Mouse (Mus musculus) MEL (cell line): Measurements from ENCODE around the gene Cnga3. TPM values are rescaled to one million over a fixed set of nuclear protein-coding genes. Genes with fewer than 3 reads are reported as not detected.

Experiments used
- DNase-seq: peaks from one replicate; pipeline ENCODE4 v3.0.0; 2011; ENCODE audit warnings: low read depth, low spot score
- H3K27ac ChIP-seq: 2 replicates; pipeline ENCODE4 v1.5.1; 2012; ENCODE audit warnings: low read depth, mild to moderate bottlenecking, control low read depth, low read length, moderate library complexity; ENCODE audit not compliant: control insufficient read depth
- H3K27me3 ChIP-seq, 2 experiments: fragments of 150-350 bp in 1 of 2; sonication (generic) in 1 of 2; 2 replicates each; pipeline ENCODE4 v1.6.1; 2012; ENCODE audit warnings: low read length in 2 of 2, mild to moderate bottlenecking in 2 of 2, improper control_type of control experiment in 1 of 2, moderate library complexity in 1 of 2; ENCODE audit not compliant: insufficient read depth in 2 of 2, control insufficient read depth in 1 of 2
- H3K36me3 ChIP-seq, 2 experiments: 2 replicates each; pipeline ENCODE4 v1.6.1; 2012 to 2014; ENCODE audit warnings: low read length in 2 of 2, improper control_type of control experiment in 1 of 2, inconsistent platforms in 1 of 2, mild to moderate bottlenecking in 1 of 2; ENCODE audit not compliant: insufficient read depth in 2 of 2, control insufficient read depth in 1 of 2
- H3K4me1 ChIP-seq, 2 experiments: fragments of 150-350 bp in 1 of 2; sonication (generic) in 1 of 2; 2 replicates each; pipeline ENCODE4 v1.6.1; 2012; ENCODE audit warnings: low read length in 2 of 2, improper control_type of control experiment in 1 of 2, mild to moderate bottlenecking in 1 of 2; ENCODE audit not compliant: insufficient read depth in 2 of 2, control insufficient read depth in 1 of 2
- H3K4me3 ChIP-seq, 2 experiments: fragments of 150-350 bp in 1 of 2; sonication (generic) in 1 of 2; 2 replicates each; pipeline ENCODE4 v1.5.1; 2012; ENCODE audit warnings: low read depth in 2 of 2, low read length in 2 of 2, mild to moderate bottlenecking in 2 of 2, moderate library complexity in 2 of 2, control low read depth in 1 of 2, improper control_type of control experiment in 1 of 2; ENCODE audit not compliant: control insufficient read depth in 1 of 2, insufficient read depth in 1 of 2
- H3K79me2 ChIP-seq: 2 replicates; pipeline ENCODE4 v1.6.1; 2012; ENCODE audit warnings: mild to moderate bottlenecking, low read length, moderate library complexity; ENCODE audit not compliant: control insufficient read depth, poor library complexity, insufficient read depth
- H3K9ac ChIP-seq: 2 replicates; pipeline ENCODE4 v1.6.1; 2012; ENCODE audit warnings: low read depth, mild to moderate bottlenecking, control low read depth, low read length, moderate library complexity; ENCODE audit not compliant: control insufficient read depth, poor library complexity, severe bottlenecking
- H3K9me3 ChIP-seq: fragments of 150-350 bp; sonication (generic); replicated peaks from 2 replicates; pipeline ENCODE4 v1.6.1; 2012; ENCODE audit warnings: mild to moderate bottlenecking, low read length, improper control_type of control experiment, moderate library complexity; ENCODE audit not compliant: insufficient read depth
- BHLHE40 ChIP-seq: IDR thresholded peaks from 2 replicates; pipeline ENCODE4 v1.6.1; 2012; ENCODE audit warnings: low read depth, mild to moderate bottlenecking, inconsistent platforms, low read length, improper control_type of control experiment, borderline replicate concordance
- CHD1 ChIP-seq: IDR thresholded peaks from 2 replicates; pipeline ENCODE4 v1.6.1; 2012; ENCODE audit warnings: low read depth, mild to moderate bottlenecking, inconsistent platforms, low read length, improper control_type of control experiment
- CHD2 ChIP-seq: IDR thresholded peaks from 2 replicates; pipeline ENCODE4 v1.6.1; 2011; ENCODE audit warnings: low read length, improper control_type of control experiment
- CTCF ChIP-seq, 3 experiments: IDR thresholded peaks in 2 of 3; conservative IDR thresholded peaks in 1 of 3; 2 replicates each; pipeline ENCODE4 v1.5.1; 2011 to 2012; ENCODE audit warnings: low read length in 3 of 3, low read depth in 2 of 3, mild to moderate bottlenecking in 2 of 3, improper control_type of control experiment in 1 of 3, inconsistent platforms in 1 of 3, mixed read lengths in 1 of 3, moderate library complexity in 1 of 3; ENCODE audit not compliant: control insufficient read depth in 1 of 3, insufficient read depth in 1 of 3, poor library complexity in 1 of 3, severe bottlenecking in 1 of 3
- E2F4 ChIP-seq: IDR thresholded peaks from 2 replicates; pipeline ENCODE4 v1.6.1; 2011; ENCODE audit warnings: low read depth, low read length, improper control_type of control experiment, borderline replicate concordance
- EP300 ChIP-seq, 2 experiments: IDR thresholded peaks; 2 replicates each; pipeline ENCODE4 v1.6.1; 2011; ENCODE audit warnings: improper control_type of control experiment in 2 of 2, low read length in 2 of 2, low read depth in 1 of 2, mild to moderate bottlenecking in 1 of 2
- ETS1 ChIP-seq: IDR thresholded peaks from 2 replicates; pipeline ENCODE4 v1.6.1; 2012; ENCODE audit warnings: low read depth, mild to moderate bottlenecking, inconsistent platforms, low read length, improper control_type of control experiment, moderate library complexity
- GATA1 ChIP-seq: IDR thresholded peaks from 2 replicates; pipeline ENCODE4 v1.6.1; 2011; ENCODE audit warnings: low read depth, low read length, improper control_type of control experiment
- JUND ChIP-seq: IDR thresholded peaks from 2 replicates; pipeline ENCODE4 v1.6.1; 2011; ENCODE audit warnings: low read depth, mild to moderate bottlenecking, improper control_type of control experiment, low read length
- KAT2A ChIP-seq: conservative IDR thresholded peaks from 2 replicates; pipeline ENCODE4 v1.6.1; 2012; ENCODE audit warnings: low read depth, low read length, improper control_type of control experiment, inconsistent platforms
- MAFK ChIP-seq: IDR thresholded peaks from 2 replicates; pipeline ENCODE4 v1.6.1; 2011; ENCODE audit warnings: low read depth, mild to moderate bottlenecking, low read length, improper control_type of control experiment, borderline replicate concordance
- MAZ ChIP-seq: IDR thresholded peaks from 2 replicates; pipeline ENCODE4 v1.6.1; 2012; ENCODE audit warnings: low read depth, mild to moderate bottlenecking, inconsistent platforms, low read length, improper control_type of control experiment
- MEF2A ChIP-seq: IDR thresholded peaks from 2 replicates; pipeline ENCODE4 v1.6.1; 2014; ENCODE audit warnings: low read depth, mild to moderate bottlenecking, inconsistent platforms, low read length, improper control_type of control experiment; ENCODE audit not compliant: poor library complexity, insufficient replicate concordance, severe bottlenecking; ENCODE audit errors: extremely low read depth
- NELFE ChIP-seq: IDR thresholded peaks from 2 replicates; pipeline ENCODE4 v1.6.1; 2011; ENCODE audit warnings: low read depth, low read length, improper control_type of control experiment
- POLR2AphosphoS2 ChIP-seq: IDR thresholded peaks from 2 replicates; pipeline ENCODE4 v1.6.1; 2011; ENCODE audit warnings: low read length, improper control_type of control experiment
- POLR2AphosphoS5 ChIP-seq: IDR thresholded peaks from 2 replicates; pipeline ENCODE4 v1.6.1; 2012; ENCODE audit warnings: low read depth, borderline replicate concordance, mild to moderate bottlenecking, inconsistent platforms, low read length, moderate library complexity, mixed read lengths
- RAD21 ChIP-seq: IDR thresholded peaks from 2 replicates; pipeline ENCODE4 v1.6.1; 2011; ENCODE audit warnings: mild to moderate bottlenecking, low read depth, low read length, improper control_type of control experiment
- RCOR1 ChIP-seq: IDR thresholded peaks from 2 replicates; pipeline ENCODE4 v1.6.1; 2012; ENCODE audit warnings: low read depth, mild to moderate bottlenecking, inconsistent platforms, low read length, improper control_type of control experiment
- TAL1 ChIP-seq: IDR thresholded peaks from 2 replicates; pipeline ENCODE4 v1.6.1; 2012; ENCODE audit warnings: mild to moderate bottlenecking, inconsistent platforms, low read length, moderate library complexity, mixed read lengths
- UBTF ChIP-seq: IDR thresholded peaks from 2 replicates; pipeline ENCODE4 v1.6.1; 2012; ENCODE audit warnings: low read depth, mild to moderate bottlenecking, inconsistent platforms, low read length, improper control_type of control experiment, moderate library complexity, borderline replicate concordance; ENCODE audit not compliant: insufficient read depth
- USF1 ChIP-seq: IDR thresholded peaks from 2 replicates; pipeline ENCODE4 v1.6.1; 2014; ENCODE audit warnings: low read depth, mild to moderate bottlenecking, inconsistent platforms, low read length, improper control_type of control experiment, moderate library complexity
- USF2 ChIP-seq, 2 experiments: IDR thresholded peaks; 2 replicates each; pipeline ENCODE4 v1.6.1; 2011 to 2012; ENCODE audit warnings: improper control_type of control experiment in 2 of 2, low read length in 2 of 2, borderline replicate concordance in 1 of 2, inconsistent platforms in 1 of 2, low read depth in 1 of 2, mild to moderate bottlenecking in 1 of 2; ENCODE audit not compliant: insufficient read depth in 1 of 2
- ZKSCAN1 ChIP-seq: IDR thresholded peaks from 2 replicates; pipeline ENCODE4 v1.6.1; 2012; ENCODE audit warnings: low read depth, mild to moderate bottlenecking, inconsistent platforms, low read length, improper control_type of control experiment, moderate library complexity
- polyA plus RNA-seq, 2 experiments: library from polyadenylated mRNA; stranded (reverse) in 1 of 2; unstranded in 1 of 2; fragments of >175 nt in 1 of 2; fragments of >200 nt in 1 of 2; gene quantifications; 2 replicates each; pipeline versions ENCODE4 v1.2.1 to v1.2.4; 2012; ENCODE audit warnings: low replicate concordance in 2 of 2, low read depth in 1 of 2; ENCODE audit not compliant: insufficient read length in 2 of 2, insufficient read depth in 1 of 2, missing spikeins in 1 of 2
- total RNA-seq: library from RNA; depleted of rRNA; stranded (reverse); fragments of 300-350 nt; gene quantifications from 2 replicates; pipeline ENCODE4 v1.2.3, GENCODE M21; 2012

Cnga3 gene
- total and polyA plus RNA-seq, 3 experiments = 0.04 TPM; not detected in 2

DNA sequence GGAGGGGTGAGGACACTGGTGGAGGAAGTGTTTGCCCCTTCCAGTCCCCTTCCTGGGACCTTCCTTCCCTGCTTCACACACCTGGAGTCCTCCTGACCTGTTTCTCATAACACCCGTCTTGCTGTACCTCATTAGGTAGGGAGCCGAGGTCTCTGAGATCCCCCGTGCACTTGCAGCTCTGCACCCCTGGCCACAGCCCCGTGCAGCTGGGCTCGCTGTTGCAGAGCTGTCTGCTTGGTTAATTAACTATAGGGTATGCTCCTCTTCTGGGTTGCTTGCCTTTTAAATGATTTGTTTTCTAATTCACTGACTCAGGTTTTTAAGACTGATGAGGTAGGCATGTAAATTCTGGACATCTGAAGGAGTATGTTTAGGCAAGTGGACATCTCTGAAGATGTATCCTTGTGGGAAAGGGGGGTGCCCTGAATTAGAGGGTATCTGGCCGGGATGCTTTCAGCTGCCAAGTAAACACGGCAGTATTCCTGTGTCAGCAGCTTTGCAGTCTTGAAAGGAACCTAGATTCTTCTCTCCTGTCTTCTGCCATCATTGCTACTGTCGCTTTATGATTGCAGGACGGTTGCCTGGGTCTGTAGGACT, 91.6 kb downstream of the Cnga3 start:
- TF ChIP-seq MAZ = no peak
- TF ChIP-seq MEF2A = no peak
- no peak for TF ChIP-seq UBTF
- TF ChIP-seq CHD1 = no peak
- no peak for TF ChIP-seq RCOR1
- no peak for TF ChIP-seq KAT2A
- TF ChIP-seq CHD2 = no peak
- no peak for TF ChIP-seq E2F4
- TF ChIP-seq ETS1 = no peak
- no peak for TF ChIP-seq RAD21
- TF ChIP-seq TAL1 = no peak
- no peak for TF ChIP-seq POLR2AphosphoS2
- no peak for TF ChIP-seq USF2 (IDR thresholded peaks at IDR 0.05; ENCODE audit: borderline replicate concordance in 1 of 2, insufficient read depth in 1 of 2, low read depth in 1 of 2, low read length in 2 of 2)
- no peak for TF ChIP-seq BHLHE40
- TF ChIP-seq ZKSCAN1 = no peak
- TF ChIP-seq USF1 = no peak
- TF ChIP-seq CTCF (IDR thresholded peaks at IDR 0.05 in 2 of 3, conservative IDR thresholded peaks at IDR 0.05 in 1 of 3; ENCODE audit: control insufficient read depth in 1 of 3, insufficient read depth in 1 of 3, low read depth in 2 of 3, low read length in 3 of 3, poor library complexity in 1 of 3, severe bottlenecking in 1 of 3) = no peak

DNA sequence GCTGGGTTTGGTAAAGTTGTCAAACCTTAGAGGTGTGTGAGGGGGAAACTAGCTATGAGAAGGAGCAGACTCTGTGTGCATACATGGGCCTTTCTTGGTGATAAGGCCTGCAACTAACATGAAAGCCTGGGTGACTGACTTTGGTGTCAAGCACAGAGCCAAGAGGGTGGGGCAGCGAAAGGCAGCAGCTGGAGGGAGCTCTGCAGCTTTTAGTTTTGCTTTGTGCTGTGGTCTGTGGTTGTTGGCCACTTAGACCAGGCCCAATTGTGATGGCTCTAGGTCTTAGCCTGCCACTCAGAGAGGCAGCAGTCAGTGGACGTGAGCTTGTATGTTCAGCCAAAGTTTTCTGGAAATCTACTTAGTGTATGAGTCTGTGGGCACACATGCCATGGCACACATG, 93.4 kb downstream of the Cnga3 start:
- H3K4me1 ChIP-seq = peaks cover 8 to 19% of the 10 kb centered on the region in 2 experiments
- H3K36me3 ChIP-seq = peaks cover 0 to 10% of the 10 kb centered on the region in 2 experiments; a peak in 2 of 4 replicates
- no peaks in the 10 kb centered on the region for H3K79me2 ChIP-seq
- TF ChIP-seq MAZ (no peak), MAFK (no peak), GATA1 (no peak), POLR2AphosphoS5 (no peak), NELFE (no peak), EP300 (IDR thresholded peaks at IDR 0.05; ENCODE audit: low read depth in 1 of 2, low read length in 2 of 2) (no peak), JUND (no peak)
- no peak overlapping the region for H3K9ac ChIP-seq
- H3K27ac ChIP-seq = no peak overlapping the region
- no peaks in the 10 kb centered on the region for H3K9me3 ChIP-seq
- H3K27me3 ChIP-seq = no peaks in the 10 kb centered on the region
- DNase-seq = peak; percentile 26
- H3K4me3 ChIP-seq = no peak overlapping the region

More for the DNA sequence above, 91.6 kb downstream of the Cnga3 start:
- Histone ChIP-seq H3K9ac (no peak overlapping the region), H3K36me3 (peaks cover 0 to 13% of the 10 kb centered on the region in 2 experiments; a peak in 2 of 4 replicates), H3K27ac (no peak overlapping the region), H3K4me3 (no peak overlapping the region), H3K27me3 (no peaks in the 10 kb centered on the region), H3K4me1 (peaks cover 8 to 19% of the 10 kb centered on the region in 2 experiments), H3K79me2 (no peaks in the 10 kb centered on the region), H3K9me3 (no peaks in the 10 kb centered on the region)
- DNase-seq = no peak
